Mouse (Mus musculus): ENCODE results near the gene Cacng7. TPM values are rescaled to one million over a fixed set of nuclear protein-coding genes. Genes with fewer than 3 reads are reported as not detected.

Cacng7 gene
- polyA plus RNA-seq, 1 experiment from 2014 or later = 0.51 TPM

GRCm38 (mm10) chr7:3304298-3304697, 28.5 kb upstream of the Cacng7 start:
- 6% methylated on average over 10 of the region's 10 CpGs for WGBS
- Histone ChIP-seq H3K4me2 (peak overlapping the region; percentile 87), H3K9me3 (no peaks in the 10 kb centered on the region), H3K4me1 (peaks cover 46% of the 10 kb centered on the region), H3K27ac (replicated peaks) (no peak overlapping the region), H3K27me3 (replicated peaks) (peaks cover 53% of the 10 kb centered on the region), H3K36me3 (peaks cover 14% of the 10 kb centered on the region), H3K4me3 (peak overlapping the region; percentile 52; the same call in 1 of the 2 replicates), H3K9ac (no peak overlapping the region)
- no peak for ATAC-seq (ENCODE audit: extremely low read depth, insufficient number of reproducible peaks, low FRiP score, low TSS enrichment)

GRCm38 (mm10) chr7:3306400-3306799, 26.4 kb upstream of the Cacng7 start:
- ATAC-seq (ENCODE audit: extremely low read depth, insufficient number of reproducible peaks, low FRiP score, low TSS enrichment) = no peak
- 75% methylated on average over 3 of the region's 3 CpGs for WGBS
- no peak overlapping the region for H3K27ac ChIP-seq (replicated peaks)

GRCm38 (mm10) chr7:3308646-3309045, 24.1 kb upstream of the Cacng7 start:
- Histone ChIP-seq H3K4me3 (no peak overlapping the region), H3K9ac (no peak overlapping the region), H3K4me2 (no peak overlapping the region), H3K4me1 (peaks cover 9% of the 10 kb centered on the region), H3K9me3 (0 out of 2 replicates have a peak, but pooled peaks cover 5% of the 10 kb centered on the region), H3K27ac (replicated peaks) (no peak overlapping the region), H3K36me3 (no peaks in the 10 kb centered on the region), H3K27me3 (replicated peaks) (peaks cover 45% of the 10 kb centered on the region)
- ATAC-seq (ENCODE audit: extremely low read depth, insufficient number of reproducible peaks, low FRiP score, low TSS enrichment) = no peak
- 61% methylated on average over 4 of the region's 4 CpGs for WGBS

More at GRCm38 (mm10) chr7:3306400-3306799, 26.4 kb upstream of the Cacng7 start:
- H3K36me3 ChIP-seq = no peaks in the 10 kb centered on the region
- H3K4me1 ChIP-seq = peaks cover 28% of the 10 kb centered on the region
- no peak overlapping the region for H3K4me2 ChIP-seq
- H3K9ac ChIP-seq = no peak overlapping the region
- H3K27me3 ChIP-seq (replicated peaks) = peaks cover 53% of the 10 kb centered on the region
- 0 out of 2 replicates have a peak, but pooled peaks cover 5% of the 10 kb centered on the region for H3K9me3 ChIP-seq
- H3K4me3 ChIP-seq = no peak overlapping the region

GRCm38 (mm10) chr7:3310233-3310632, 22.5 kb upstream of the Cacng7 start:
- H3K27me3 ChIP-seq (replicated peaks) = peaks cover 29% of the 10 kb centered on the region
- H3K36me3 ChIP-seq = no peaks in the 10 kb centered on the region
- no peak overlapping the region for H3K4me2 ChIP-seq
- H3K9me3 ChIP-seq = 0 out of 2 replicates have a peak, but pooled peaks cover 5% of the 10 kb centered on the region
- WGBS = 91% methylated on average over 7 of the region's 7 CpGs
- H3K27ac ChIP-seq (replicated peaks) = no peak overlapping the region
- no peak overlapping the region for H3K4me3 ChIP-seq
- H3K9ac ChIP-seq = no peak overlapping the region
- no peaks in the 10 kb centered on the region for H3K4me1 ChIP-seq
- no peak for ATAC-seq (ENCODE audit: extremely low read depth, insufficient number of reproducible peaks, low FRiP score, low TSS enrichment)

GRCm38 (mm10) chr7:3313571-3313970, 19.2 kb upstream of the Cacng7 start:
- peaks cover 10% of the 10 kb centered on the region for H3K27me3 ChIP-seq (replicated peaks)
- H3K4me2 ChIP-seq = no peak overlapping the region
- H3K4me3 ChIP-seq = no peak overlapping the region
- no peak overlapping the region for H3K9ac ChIP-seq
- no peaks in the 10 kb centered on the region for H3K36me3 ChIP-seq
- no peak overlapping the region for H3K27ac ChIP-seq (replicated peaks)
- 67% methylated on average over 8 of the region's 8 CpGs for WGBS
- no peak for ATAC-seq (ENCODE audit: extremely low read depth, insufficient number of reproducible peaks, low FRiP score, low TSS enrichment)
- H3K4me1 ChIP-seq = no peaks in the 10 kb centered on the region
- 0 out of 2 replicates have a peak, but pooled peaks cover 5% of the 10 kb centered on the region for H3K9me3 ChIP-seq

- Histone ChIP-seq H3K27me3 (replicated peaks) (peaks cover 8% of the 10 kb centered on the region), H3K4me3 (no peak overlapping the region), H3K9me3 (0 out of 2 replicates have a peak, but pooled peaks cover 5% of the 10 kb centered on the region), H3K36me3 (no peaks in the 10 kb centered on the region), H3K27ac (replicated peaks) (no peak overlapping the region), H3K4me1 (no peaks in the 10 kb centered on the region), H3K4me2 (no peak overlapping the region), H3K9ac (no peak overlapping the region)
- no peak for ATAC-seq (ENCODE audit: extremely low read depth, insufficient number of reproducible peaks, low FRiP score, low TSS enrichment)
- WGBS = 61% methylated on average over 5 of the region's 5 CpGs
Measured at GRCm38 (mm10) chr7:3314121-3314520, 18.6 kb upstream of the Cacng7 start.

- Histone ChIP-seq H3K27ac (replicated peaks) (no peak overlapping the region), H3K27me3 (replicated peaks) (peaks cover 8% of the 10 kb centered on the region), H3K9ac (no peak overlapping the region), H3K4me2 (no peak overlapping the region), H3K9me3 (no peaks in the 10 kb centered on the region), H3K4me1 (no peaks in the 10 kb centered on the region), H3K36me3 (no peaks in the 10 kb centered on the region), H3K4me3 (no peak overlapping the region)
- no peak for ATAC-seq (ENCODE audit: extremely low read depth, insufficient number of reproducible peaks, low FRiP score, low TSS enrichment)
- 35% methylated on average over 4 of the region's 4 CpGs for WGBS
Measured at GRCm38 (mm10) chr7:3317704-3318103, 15.1 kb upstream of the Cacng7 start.

GRCm38 (mm10) chr7:3320856-3321255, 11.9 kb upstream of the Cacng7 start:
- no peak overlapping the region for H3K27ac ChIP-seq (replicated peaks)
- no peaks in the 10 kb centered on the region for H3K9me3 ChIP-seq
- no peak overlapping the region for H3K4me2 ChIP-seq
- H3K36me3 ChIP-seq = no peaks in the 10 kb centered on the region
- H3K9ac ChIP-seq = no peak overlapping the region
- WGBS = 50% methylated on average over 3 of the region's 3 CpGs
- no peak overlapping the region for H3K4me3 ChIP-seq
- ATAC-seq (ENCODE audit: extremely low read depth, insufficient number of reproducible peaks, low FRiP score, low TSS enrichment) = no peak
- H3K4me1 ChIP-seq = no peaks in the 10 kb centered on the region
- peaks cover 8% of the 10 kb centered on the region for H3K27me3 ChIP-seq (replicated peaks)

- no peak overlapping the region for H3K27ac ChIP-seq (replicated peaks)
- H3K9ac ChIP-seq = no peak overlapping the region
- ATAC-seq (ENCODE audit: extremely low read depth, insufficient number of reproducible peaks, low FRiP score, low TSS enrichment) = no peak
- 92% methylated on average over 1 of the region's 1 CpGs for WGBS
- H3K4me2 ChIP-seq = no peak overlapping the region
- peaks cover 2% of the 10 kb centered on the region for H3K27me3 ChIP-seq (replicated peaks)
- no peaks in the 10 kb centered on the region for H3K4me1 ChIP-seq
- H3K36me3 ChIP-seq = no peaks in the 10 kb centered on the region
- H3K4me3 ChIP-seq = no peak overlapping the region
- no peaks in the 10 kb centered on the region for H3K9me3 ChIP-seq
Measured at GRCm38 (mm10) chr7:3323826-3324225, 8.9 kb upstream of the Cacng7 start.

GRCm38 (mm10) chr7:3327961-3328360, 4.8 kb upstream of the Cacng7 start:
- no peak for ATAC-seq (ENCODE audit: extremely low read depth, insufficient number of reproducible peaks, low FRiP score, low TSS enrichment)
- WGBS = 49% methylated on average over 4 of the region's 4 CpGs
- peaks cover 18% of the 10 kb centered on the region for H3K4me1 ChIP-seq
- peaks cover 43% of the 10 kb centered on the region for H3K27me3 ChIP-seq (replicated peaks)
- no peak overlapping the region for H3K4me3 ChIP-seq
- H3K9ac ChIP-seq = no peak overlapping the region
- no peak overlapping the region for H3K27ac ChIP-seq (replicated peaks)
- H3K9me3 ChIP-seq = no peaks in the 10 kb centered on the region
- no peaks in the 10 kb centered on the region for H3K36me3 ChIP-seq
- no peak overlapping the region for H3K4me2 ChIP-seq

GRCm38 (mm10) chr7:3329776-3330546, 2.8 kb upstream of the Cacng7 start:
- peaks cover 61% of the 10 kb centered on the region for H3K27me3 ChIP-seq (replicated peaks)
- ATAC-seq (ENCODE audit: extremely low read depth, insufficient number of reproducible peaks, low FRiP score, low TSS enrichment) = no peak
- WGBS = 13% methylated on average over 31 of the region's 31 CpGs
- no peak overlapping the region for H3K27ac ChIP-seq (replicated peaks)
- no peaks in the 10 kb centered on the region for H3K9me3 ChIP-seq
- H3K4me3 ChIP-seq = peak overlapping the region; percentile 13; the same call in 1 of the 2 replicates
- peaks cover 18% of the 10 kb centered on the region for H3K4me1 ChIP-seq
- 0 out of 2 replicates have a peak overlapping the region, but pooled peaks have one; percentile 50 for H3K9ac ChIP-seq
- H3K4me2 ChIP-seq = peak overlapping the region; percentile 49
- no peaks in the 10 kb centered on the region for H3K36me3 ChIP-seq

GRCm38 (mm10) chr7:3331171-3331570, 1.6 kb upstream of the Cacng7 start:
- no peak overlapping the region for H3K9ac ChIP-seq
- no peaks in the 10 kb centered on the region for H3K36me3 ChIP-seq
- H3K4me2 ChIP-seq = peak overlapping the region; percentile 71
- peaks cover 18% of the 10 kb centered on the region for H3K4me1 ChIP-seq
- peak overlapping the region; percentile 53 for H3K4me3 ChIP-seq
- WGBS = 45% methylated on average over 6 of the region's 6 CpGs
- peaks cover 73% of the 10 kb centered on the region for H3K27me3 ChIP-seq (replicated peaks)
- H3K27ac ChIP-seq (replicated peaks) = no peak overlapping the region
- H3K9me3 ChIP-seq = no peaks in the 10 kb centered on the region
- no peak for ATAC-seq (ENCODE audit: extremely low read depth, insufficient number of reproducible peaks, low FRiP score, low TSS enrichment)

All from heart, embryonic 13.5 days (tissue).